Mouse (Mus musculus): ENCODE measurements at regions not wholly inside any gene's neighbourhood (a gene's known extent, or its start where the extent isn't known, plus 50 kb on each side); places are given as distances from the start of the nearest gene placed in this dataset.

DNA sequence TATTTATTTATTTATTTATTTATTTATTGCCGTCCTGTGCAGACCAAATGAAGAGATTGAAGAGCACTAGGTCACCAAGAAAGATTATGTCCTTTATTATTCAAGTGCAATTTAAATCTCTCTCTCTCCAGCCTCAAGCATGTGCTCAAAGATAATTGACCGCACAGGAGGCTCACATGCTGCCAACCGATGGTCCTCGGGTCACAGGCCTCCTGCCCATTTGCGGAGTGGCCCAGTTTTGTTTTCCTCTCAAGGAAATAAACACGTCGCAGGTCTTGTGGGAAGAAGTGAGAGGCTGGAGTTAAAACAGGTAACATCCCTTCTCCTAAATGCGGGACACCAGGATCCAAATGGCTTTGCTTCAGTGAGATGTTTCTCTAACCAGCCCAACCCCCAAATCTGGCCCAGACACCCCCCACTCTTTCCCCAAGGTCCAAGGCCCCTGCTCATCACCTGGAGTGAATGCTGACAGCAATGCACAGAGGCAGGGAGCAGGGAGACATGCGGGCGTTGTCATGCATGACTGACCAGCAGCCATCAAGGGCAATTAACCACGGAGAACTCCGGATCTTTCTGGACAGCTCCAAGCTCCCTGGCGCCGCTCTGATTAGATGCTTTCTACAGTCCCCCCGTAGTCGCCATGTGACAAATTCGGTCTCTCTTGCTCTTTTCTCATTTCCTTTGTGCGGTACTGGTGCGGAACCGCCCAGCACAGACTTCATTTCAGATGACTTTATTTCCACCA lies 169.2 kb upstream of the Esrrg start:
- TF ChIP-seq CTCF (conservative IDR thresholded peaks at IDR 0.05; ENCODE audit: insufficient read depth, insufficient read length, low read depth, low read length) (no peak), POLR2A (IDR thresholded peaks at IDR 0.05; ENCODE audit: low read depth, low read length) (no peak)

All from kidney, adult 2 months (tissue).